Mouse (Mus musculus): ENCODE results near the gene Snrpa. TPM values are rescaled to one million over a fixed set of nuclear protein-coding genes. Genes with fewer than 3 reads are reported as not detected.

The Snrpa gene
- total RNA-seq, 1 experiment from 2014 or later = 108 TPM

- DNase-seq = no peak
Measured at GRCm38 (mm10) chr7:27198779-27199178, 2.7 kb upstream of the Snrpa start.

- DNase-seq = no peak
Measured at GRCm38 (mm10) chr7:27198355-27198754, 2.3 kb upstream of the Snrpa start.

GRCm38 (mm10) chr7:27197634-27198033 is 1.6 kb upstream of the Snrpa start:
- no peak for DNase-seq

- DNase-seq = no peak
Measured at GRCm38 (mm10) chr7:27197136-27197535, 1.1 kb upstream of the Snrpa start.

GRCm38 (mm10) chr7:27193731-27194130 is 2.3 kb downstream of the Snrpa start:
- no peak for DNase-seq

- no peak for DNase-seq
Measured at GRCm38 (mm10) chr7:27192434-27192833, 3.6 kb downstream of the Snrpa start.

GRCm38 (mm10) chr7:27189271-27189931 is 6.7 kb downstream of the Snrpa start:
- no peak for DNase-seq

GRCm38 (mm10) chr7:27185986-27186385 is 10.1 kb downstream of the Snrpa start:
- DNase-seq = no peak

- DNase-seq = peak; percentile 48
Measured at GRCm38 (mm10) chr7:27184964-27185363, 11.1 kb downstream of the Snrpa start.

- no peak for DNase-seq
Measured at GRCm38 (mm10) chr7:27182498-27182897, 13.6 kb downstream of the Snrpa start.

GRCm38 (mm10) chr7:27180837-27181695 is 15.0 kb downstream of the Snrpa start, which contains the start of the genes Gm21983 and Mia:
Gene Gm21983 (minus strand): TSS chr7:27181086.
Gene Mia (minus strand): TSS chr7:27181157.
- DNase-seq = no peak

- DNase-seq = peak; percentile 64
Measured at GRCm38 (mm10) chr7:27180036-27180435, 16.0 kb downstream of the Snrpa start.

- no peak for DNase-seq
Measured at GRCm38 (mm10) chr7:27179217-27179918, 16.7 kb downstream of the Snrpa start.

- peak; percentile 98 for DNase-seq
Measured at GRCm38 (mm10) chr7:27178324-27179216, 17.5 kb downstream of the Snrpa start, which contains the start of gene Rab4b. Gene Rab4b (minus strand): TSS chr7:27178896.

GRCm38 (mm10) chr7:27177942-27178323 is 18.1 kb downstream of the Snrpa start:
- no peak for DNase-seq

- no peak for DNase-seq
Measured at GRCm38 (mm10) chr7:27174896-27175295, 21.2 kb downstream of the Snrpa start.

- DNase-seq = no peak
Measured at GRCm38 (mm10) chr7:27174496-27174895, 21.6 kb downstream of the Snrpa start.

- DNase-seq = no peak
Measured at GRCm38 (mm10) chr7:27170981-27171380, 25.1 kb downstream of the Snrpa start.

- no peak for DNase-seq
Measured at GRCm38 (mm10) chr7:27168371-27168770, 27.7 kb downstream of the Snrpa start.

- no peak for DNase-seq
Measured at GRCm38 (mm10) chr7:27167475-27168094, 28.5 kb downstream of the Snrpa start.

All from adrenal gland, postnatal 25 days (tissue).